Mouse (Mus musculus): ENCODE results near the gene Gimap5. TPM values are rescaled to one million over a fixed set of nuclear protein-coding genes. Genes with fewer than 3 reads are reported as not detected.

The Gimap5 gene
- 6.1 and 7.7 TPM in 2 replicates for polyA plus RNA-seq (2012; rRNA removed)

GRCm38 (mm10) chr6:48745959-48746889 is at the start of gene Gimap5:
TSS of gene Gimap5 (plus strand) at chr6:48746197.
- DNase-seq (ENCODE audit: low spot score): no peak

DNA sequence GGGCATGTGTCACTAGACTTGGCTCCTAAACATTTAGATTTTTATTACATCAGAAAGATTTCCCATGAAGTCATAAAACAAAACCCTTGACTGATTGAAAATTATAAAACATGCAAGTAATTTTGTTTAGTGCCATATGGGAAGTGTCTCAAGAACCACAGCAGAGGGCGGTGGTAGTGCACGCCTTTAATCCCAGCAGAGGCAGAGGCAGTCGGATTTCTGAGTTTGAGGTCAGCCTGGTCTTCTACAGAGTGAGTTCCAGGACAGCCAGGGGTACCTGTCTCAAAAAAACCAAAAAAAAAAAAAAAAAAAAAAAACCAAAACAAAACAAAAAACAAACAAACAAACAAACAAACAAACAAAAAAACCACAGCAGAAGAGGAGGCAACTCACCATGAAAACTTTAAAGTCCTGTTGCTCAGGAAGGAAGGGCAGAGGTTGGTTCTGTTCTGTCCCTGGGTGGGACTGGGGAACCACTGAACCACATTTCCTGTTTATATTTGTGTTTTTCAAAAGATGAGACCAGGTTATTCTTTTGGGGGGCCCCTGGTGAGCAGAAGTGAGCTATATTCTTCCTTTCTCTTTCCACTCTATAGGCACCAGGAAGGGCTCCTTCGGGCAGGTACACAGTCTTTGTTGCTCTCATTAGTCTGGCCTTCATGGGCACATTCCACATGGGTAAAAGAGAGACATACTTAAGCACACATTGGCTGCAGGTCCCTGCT is 49.0 kb upstream of the Gimap5 start:
- no peak for DNase-seq (ENCODE audit: low spot score)

GRCm38 (mm10) chr6:48697555-48697930 is 48.5 kb upstream of the Gimap5 start:
- no peak for DNase-seq (ENCODE audit: low spot score)

DNA sequence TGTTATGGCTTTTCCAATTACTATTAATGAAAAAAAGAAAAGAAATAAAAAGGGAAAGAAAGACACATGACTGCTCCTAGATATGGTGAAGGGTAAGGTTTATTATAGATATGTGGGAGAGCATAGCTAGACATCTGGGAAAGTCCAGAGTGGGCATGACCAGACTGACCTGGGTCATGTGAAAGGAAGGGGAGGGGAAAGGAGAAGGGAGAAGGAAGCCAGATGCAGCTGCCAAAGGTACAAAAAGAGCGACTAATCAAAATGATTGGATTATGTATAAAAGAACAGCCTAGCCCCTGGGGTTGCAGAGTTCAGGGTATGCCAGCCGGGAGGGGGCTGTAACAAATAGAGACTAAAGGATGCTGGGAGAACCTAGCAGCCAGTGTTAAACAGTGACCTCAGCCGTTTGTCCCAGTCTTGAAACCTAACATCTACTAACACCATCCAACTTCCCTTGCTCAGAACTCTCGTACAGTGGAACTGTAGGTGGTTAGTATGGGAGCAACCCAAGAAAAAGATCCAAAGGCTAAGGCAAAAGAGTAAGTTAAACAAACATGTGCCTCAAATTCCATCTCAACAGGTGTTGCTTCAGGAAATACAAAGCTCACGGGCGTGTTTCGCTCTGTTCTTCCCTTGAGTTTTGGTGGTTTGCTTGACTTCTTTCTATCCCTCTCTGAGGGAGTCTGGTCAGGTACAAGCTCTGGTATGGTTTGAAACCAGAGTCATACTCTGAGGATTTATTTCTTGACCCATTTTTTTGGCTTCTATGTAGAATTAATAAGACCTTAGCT is 47.7 kb upstream of the Gimap5 start:
- DNase-seq (ENCODE audit: low spot score): no peak

GRCm38 (mm10) chr6:48698888-48699287 is 47.1 kb upstream of the Gimap5 start:
- no peak for DNase-seq (ENCODE audit: low spot score)

DNA sequence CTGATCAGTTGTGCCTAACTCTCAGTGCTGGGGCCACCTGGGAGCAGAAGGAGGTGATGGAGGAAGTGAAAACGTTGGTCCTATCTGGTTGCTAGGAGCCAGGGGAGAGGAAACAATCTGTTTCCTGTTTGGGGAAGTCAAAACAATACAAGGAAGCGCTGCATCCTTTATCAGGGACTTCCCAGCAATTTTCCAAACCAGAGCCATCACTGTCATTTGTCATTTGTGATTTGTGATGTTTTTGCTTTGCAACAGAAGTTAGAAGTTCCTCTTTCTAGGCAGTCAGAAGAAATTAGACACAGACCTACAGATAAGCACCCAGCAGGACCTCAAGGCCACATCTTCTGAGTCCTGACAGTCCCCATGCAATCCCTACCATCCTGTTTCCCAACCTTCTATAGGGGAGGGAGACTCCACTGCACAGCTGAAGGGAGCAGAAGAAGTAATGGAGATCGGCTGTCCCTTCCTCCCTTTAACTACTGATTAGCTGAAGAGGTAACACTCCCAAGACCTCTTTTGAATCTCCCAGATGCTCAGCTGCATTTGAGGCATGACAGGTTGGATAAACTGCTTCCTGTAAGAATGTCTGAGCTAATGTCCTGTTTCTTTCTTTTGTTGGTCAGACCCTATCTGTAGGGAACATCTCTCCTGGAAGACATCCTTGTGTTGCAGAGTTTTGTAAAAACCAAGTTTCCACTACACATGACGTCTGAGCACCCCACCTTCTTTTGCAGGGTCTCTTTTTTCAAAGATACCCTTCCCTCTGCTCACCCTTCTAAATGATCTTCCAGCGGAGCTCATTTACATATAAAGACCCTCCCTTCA is 45.5 kb upstream of the Gimap5 start:
- DNase-seq (ENCODE audit: low spot score): no peak

- no peak for DNase-seq (ENCODE audit: low spot score)
Observed at GRCm38 (mm10) chr6:48702146-48702545, 43.9 kb upstream of the Gimap5 start.

DNA sequence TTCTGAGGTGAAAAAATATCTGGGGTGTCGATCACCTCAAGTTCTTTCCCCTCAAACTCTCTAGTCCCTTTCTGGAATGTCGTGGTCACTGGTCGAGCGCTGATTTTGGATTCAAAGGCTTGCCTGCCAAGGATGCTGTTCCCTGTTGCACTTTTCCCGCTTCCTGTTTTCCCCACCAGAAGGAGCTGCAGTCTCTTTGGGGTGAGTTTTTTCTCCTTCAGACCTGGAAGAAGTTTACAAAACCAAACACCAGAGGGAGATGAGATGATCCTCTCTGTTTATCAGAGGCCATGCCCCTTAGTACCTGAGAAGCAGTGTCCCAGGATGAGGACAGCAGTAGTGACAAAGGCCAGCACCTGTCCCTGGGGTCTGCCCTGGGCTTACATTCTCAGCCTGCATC is 43.4 kb upstream of the Gimap5 start:
- no peak for DNase-seq (ENCODE audit: low spot score)

GRCm38 (mm10) chr6:48704146-48704545 is 41.9 kb upstream of the Gimap5 start:
- DNase-seq (ENCODE audit: low spot score): no peak

DNA sequence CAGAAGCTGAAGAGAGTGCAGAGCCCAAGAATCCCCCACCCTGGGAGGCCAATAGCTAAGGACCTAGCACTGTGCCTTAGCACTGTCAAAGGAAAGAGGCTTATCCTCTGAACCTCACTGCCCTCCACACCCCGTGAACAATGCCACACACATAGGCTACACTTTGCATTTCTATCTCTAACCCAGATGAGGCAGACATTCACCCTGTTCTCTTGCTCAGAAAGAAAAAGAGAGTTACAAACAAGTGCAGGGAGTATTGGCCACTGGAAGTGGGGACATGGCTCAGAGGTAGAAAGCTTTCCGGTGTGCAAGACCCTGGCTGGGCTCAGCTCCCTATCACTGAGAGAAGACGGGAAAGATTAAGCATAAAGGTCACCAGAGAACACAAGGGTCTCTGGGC is 39.9 kb upstream of the Gimap5 start:
- DNase-seq (ENCODE audit: low spot score): no peak

GRCm38 (mm10) chr6:48718455-48718854 is 27.5 kb upstream of the Gimap5 start, which contains the start of the genes Gm28053 and Gimap7:
TSS of gene Gm28053 (plus strand) at chr6:48718607.
TSS of gene Gimap7 (plus strand) at chr6:48718621.
- DNase-seq (ENCODE audit: low spot score): no peak

DNA sequence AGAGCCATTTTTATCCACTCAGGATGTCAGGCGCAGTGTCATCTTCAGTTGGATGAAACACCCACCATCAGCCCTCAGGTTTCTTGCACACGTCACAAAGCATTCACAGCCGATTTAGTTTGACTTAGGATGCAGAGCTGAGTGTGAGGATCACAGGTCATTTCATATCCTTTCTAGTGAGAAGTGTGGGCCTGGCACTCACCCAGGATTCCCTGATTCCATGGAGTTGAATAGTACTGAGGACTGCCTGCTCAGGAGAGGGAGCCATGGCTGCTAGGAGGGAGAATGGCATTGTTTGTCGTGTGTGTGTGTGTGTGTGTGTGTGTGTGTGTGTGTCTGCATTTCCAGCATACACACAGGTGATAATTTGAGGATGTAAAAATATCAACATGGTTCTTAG is 25.7 kb upstream of the Gimap5 start:
- DNase-seq (ENCODE audit: low spot score): no peak

DNA sequence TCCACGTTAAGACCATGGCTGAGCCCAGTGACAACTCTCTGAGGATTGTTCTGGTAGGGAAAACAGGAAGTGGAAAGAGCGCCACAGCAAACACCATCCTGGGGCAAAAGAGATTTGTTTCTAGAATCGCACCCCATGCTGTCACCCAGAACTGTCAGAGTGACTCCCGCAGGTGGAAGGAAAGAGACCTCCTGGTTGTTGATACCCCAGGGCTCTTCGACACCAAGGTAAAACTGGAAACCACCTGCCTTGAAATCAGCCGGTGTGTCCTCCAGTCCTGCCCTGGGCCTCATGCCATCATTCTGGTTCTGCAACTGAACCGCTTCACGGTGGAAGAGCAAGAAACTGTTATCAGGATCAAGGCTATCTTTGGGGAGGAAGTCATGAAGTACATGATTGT is 22.5 kb upstream of the Gimap5 start:
- DNase-seq (ENCODE audit: low spot score): no peak

DNA sequence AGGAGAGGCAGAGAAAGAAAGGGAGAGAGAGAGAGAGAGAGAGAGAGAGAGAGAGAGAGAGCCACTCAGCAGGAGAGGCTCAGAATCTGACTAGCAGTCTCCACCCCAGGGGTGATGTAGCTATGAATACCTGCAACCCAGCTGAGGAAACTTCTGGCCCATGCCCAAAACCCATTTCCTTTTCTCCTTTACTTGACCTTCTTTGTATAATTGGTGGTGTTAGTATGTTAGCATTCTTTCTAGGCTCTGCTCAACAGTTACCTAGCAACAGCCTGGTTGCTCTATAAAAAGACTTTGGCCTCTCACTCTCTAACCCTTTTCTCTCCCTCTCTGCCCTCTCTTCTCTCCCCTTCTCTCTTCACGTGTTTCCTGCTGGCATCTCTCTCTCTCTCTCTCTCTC is 20.5 kb upstream of the Gimap5 start:
- DNase-seq (ENCODE audit: low spot score): no peak

DNA sequence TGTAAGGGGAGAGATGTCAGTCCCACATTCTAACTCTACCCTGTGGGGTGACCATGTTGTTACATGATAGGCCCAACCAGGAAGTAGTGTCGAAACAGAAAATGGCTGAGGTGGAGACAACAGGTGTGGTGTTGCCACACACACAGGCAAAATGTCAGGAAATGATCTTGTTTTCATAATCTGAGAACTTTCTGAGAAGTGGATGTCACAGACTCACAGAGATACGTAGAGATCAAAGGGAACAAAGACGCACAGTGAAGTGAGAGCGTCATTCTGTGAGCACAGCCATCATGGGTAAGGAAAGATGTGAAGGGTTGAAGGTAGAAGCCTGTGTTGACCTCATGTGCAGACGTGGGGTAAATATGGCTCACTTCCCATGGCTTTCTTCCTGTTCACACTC is 18.2 kb upstream of the Gimap5 start:
- DNase-seq (ENCODE audit: low spot score): no peak

- no peak for DNase-seq (ENCODE audit: low spot score)
Observed at GRCm38 (mm10) chr6:48732864-48733304, 13.1 kb upstream of the Gimap5 start.

GRCm38 (mm10) chr6:48733660-48734059 is 12.3 kb upstream of the Gimap5 start:
- no peak for DNase-seq (ENCODE audit: low spot score)

DNA sequence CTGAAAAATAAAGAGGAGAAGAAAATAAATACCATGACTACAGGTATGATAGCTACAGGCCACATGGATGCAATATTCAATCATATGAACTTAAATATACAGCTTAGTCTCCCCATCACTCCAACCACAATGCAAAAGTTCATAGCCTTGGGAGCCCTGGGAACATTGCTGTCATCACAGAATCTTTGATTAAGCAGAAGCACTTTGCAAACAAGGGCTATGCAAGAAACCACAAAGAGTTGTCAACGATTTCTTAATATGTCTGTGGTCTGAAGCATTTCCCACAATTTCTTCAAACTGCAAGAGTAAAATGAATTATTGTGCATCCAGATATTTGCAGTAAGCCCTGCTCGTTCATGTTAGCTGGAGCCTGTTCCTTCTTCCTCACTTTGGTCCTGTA is 8.9 kb upstream of the Gimap5 start:
- no peak for DNase-seq (ENCODE audit: low spot score)

GRCm38 (mm10) chr6:48737688-48738087 is 8.3 kb upstream of the Gimap5 start:
- DNase-seq (ENCODE audit: low spot score): no peak

GRCm38 (mm10) chr6:48738961-48739779 is 6.8 kb upstream of the Gimap5 start, which contains the start of gene Gimap1:
TSS of gene Gimap1 (plus strand) at chr6:48739054.
- no peak for DNase-seq (ENCODE audit: low spot score)

Measured in urinary bladder, adult 2 months (tissue).